Mouse (Mus musculus) MEL (cell line): ENCODE measurements around the gene Vps18. TPM values are rescaled to one million over a fixed set of nuclear protein-coding genes. Genes with fewer than 3 reads are reported as not detected.

Source experiments
- DNase-seq: peaks from one replicate; pipeline ENCODE4 v3.0.0; 2011; ENCODE audit warnings: low read depth, low spot score
- H3K27ac ChIP-seq: 2 replicates; pipeline ENCODE4 v1.5.1; 2012; ENCODE audit warnings: low read depth, mild to moderate bottlenecking, control low read depth, low read length, moderate library complexity; ENCODE audit not compliant: control insufficient read depth
- H3K27me3 ChIP-seq, 2 experiments: fragments of 150-350 bp in 1 of 2; sonication (generic) in 1 of 2; 2 replicates each; pipeline ENCODE4 v1.6.1; 2012; ENCODE audit warnings: low read length in 2 of 2, mild to moderate bottlenecking in 2 of 2, improper control_type of control experiment in 1 of 2, moderate library complexity in 1 of 2; ENCODE audit not compliant: insufficient read depth in 2 of 2, control insufficient read depth in 1 of 2
- H3K36me3 ChIP-seq, 2 experiments: 2 replicates each; pipeline ENCODE4 v1.6.1; 2012 to 2014; ENCODE audit warnings: low read length in 2 of 2, improper control_type of control experiment in 1 of 2, inconsistent platforms in 1 of 2, mild to moderate bottlenecking in 1 of 2; ENCODE audit not compliant: insufficient read depth in 2 of 2, control insufficient read depth in 1 of 2
- H3K4me1 ChIP-seq, 2 experiments: fragments of 150-350 bp in 1 of 2; sonication (generic) in 1 of 2; 2 replicates each; pipeline ENCODE4 v1.6.1; 2012; ENCODE audit warnings: low read length in 2 of 2, improper control_type of control experiment in 1 of 2, mild to moderate bottlenecking in 1 of 2; ENCODE audit not compliant: insufficient read depth in 2 of 2, control insufficient read depth in 1 of 2
- H3K4me3 ChIP-seq, 2 experiments: fragments of 150-350 bp in 1 of 2; sonication (generic) in 1 of 2; 2 replicates each; pipeline ENCODE4 v1.5.1; 2012; ENCODE audit warnings: low read depth in 2 of 2, low read length in 2 of 2, mild to moderate bottlenecking in 2 of 2, moderate library complexity in 2 of 2, control low read depth in 1 of 2, improper control_type of control experiment in 1 of 2; ENCODE audit not compliant: control insufficient read depth in 1 of 2, insufficient read depth in 1 of 2
- H3K79me2 ChIP-seq: 2 replicates; pipeline ENCODE4 v1.6.1; 2012; ENCODE audit warnings: mild to moderate bottlenecking, low read length, moderate library complexity; ENCODE audit not compliant: control insufficient read depth, poor library complexity, insufficient read depth
- H3K9ac ChIP-seq: 2 replicates; pipeline ENCODE4 v1.6.1; 2012; ENCODE audit warnings: low read depth, mild to moderate bottlenecking, control low read depth, low read length, moderate library complexity; ENCODE audit not compliant: control insufficient read depth, poor library complexity, severe bottlenecking
- H3K9me3 ChIP-seq: fragments of 150-350 bp; sonication (generic); replicated peaks from 2 replicates; pipeline ENCODE4 v1.6.1; 2012; ENCODE audit warnings: mild to moderate bottlenecking, low read length, improper control_type of control experiment, moderate library complexity; ENCODE audit not compliant: insufficient read depth
- BHLHE40 ChIP-seq: IDR thresholded peaks from 2 replicates; pipeline ENCODE4 v1.6.1; 2012; ENCODE audit warnings: low read depth, mild to moderate bottlenecking, inconsistent platforms, low read length, improper control_type of control experiment, borderline replicate concordance
- CHD2 ChIP-seq: IDR thresholded peaks from 2 replicates; pipeline ENCODE4 v1.6.1; 2011; ENCODE audit warnings: low read length, improper control_type of control experiment
- CTCF ChIP-seq, 3 experiments: IDR thresholded peaks in 2 of 3; conservative IDR thresholded peaks in 1 of 3; 2 replicates each; pipeline ENCODE4 v1.5.1; 2011 to 2012; ENCODE audit warnings: low read length in 3 of 3, low read depth in 2 of 3, mild to moderate bottlenecking in 2 of 3, improper control_type of control experiment in 1 of 3, inconsistent platforms in 1 of 3, mixed read lengths in 1 of 3, moderate library complexity in 1 of 3; ENCODE audit not compliant: control insufficient read depth in 1 of 3, insufficient read depth in 1 of 3, poor library complexity in 1 of 3, severe bottlenecking in 1 of 3
- E2F4 ChIP-seq: IDR thresholded peaks from 2 replicates; pipeline ENCODE4 v1.6.1; 2011; ENCODE audit warnings: low read depth, low read length, improper control_type of control experiment, borderline replicate concordance
- ELF1 ChIP-seq: IDR thresholded peaks from 2 replicates; pipeline ENCODE4 v1.6.1; 2014; ENCODE audit warnings: low read depth, mild to moderate bottlenecking, inconsistent platforms, low read length, improper control_type of control experiment, moderate library complexity
- EP300 ChIP-seq, 2 experiments: IDR thresholded peaks; 2 replicates each; pipeline ENCODE4 v1.6.1; 2011; ENCODE audit warnings: improper control_type of control experiment in 2 of 2, low read length in 2 of 2, low read depth in 1 of 2, mild to moderate bottlenecking in 1 of 2
- ETS1 ChIP-seq: IDR thresholded peaks from 2 replicates; pipeline ENCODE4 v1.6.1; 2012; ENCODE audit warnings: low read depth, mild to moderate bottlenecking, inconsistent platforms, low read length, improper control_type of control experiment, moderate library complexity
- GABPA ChIP-seq: IDR thresholded peaks from 2 replicates; pipeline ENCODE4 v1.6.1; 2012; ENCODE audit warnings: low read depth, mild to moderate bottlenecking, inconsistent platforms, low read length, improper control_type of control experiment, moderate library complexity
- GATA1 ChIP-seq: IDR thresholded peaks from 2 replicates; pipeline ENCODE4 v1.6.1; 2011; ENCODE audit warnings: low read depth, low read length, improper control_type of control experiment
- JUND ChIP-seq: IDR thresholded peaks from 2 replicates; pipeline ENCODE4 v1.6.1; 2011; ENCODE audit warnings: low read depth, mild to moderate bottlenecking, improper control_type of control experiment, low read length
- MAFK ChIP-seq: IDR thresholded peaks from 2 replicates; pipeline ENCODE4 v1.6.1; 2011; ENCODE audit warnings: low read depth, mild to moderate bottlenecking, low read length, improper control_type of control experiment, borderline replicate concordance
- MAX ChIP-seq: IDR thresholded peaks from 2 replicates; pipeline ENCODE4 v1.6.1; 2011; ENCODE audit warnings: low read length, improper control_type of control experiment
- MAZ ChIP-seq: IDR thresholded peaks from 2 replicates; pipeline ENCODE4 v1.6.1; 2012; ENCODE audit warnings: low read depth, mild to moderate bottlenecking, inconsistent platforms, low read length, improper control_type of control experiment
- MEF2A ChIP-seq: IDR thresholded peaks from 2 replicates; pipeline ENCODE4 v1.6.1; 2014; ENCODE audit warnings: low read depth, mild to moderate bottlenecking, inconsistent platforms, low read length, improper control_type of control experiment; ENCODE audit not compliant: poor library complexity, insufficient replicate concordance, severe bottlenecking; ENCODE audit errors: extremely low read depth
- MYB ChIP-seq: IDR thresholded peaks from 2 replicates; pipeline ENCODE4 v1.6.1; 2011; ENCODE audit warnings: mild to moderate bottlenecking, low read depth, low read length, improper control_type of control experiment
- MYC ChIP-seq: IDR thresholded peaks from 2 replicates; pipeline ENCODE4 v1.6.1; 2011; ENCODE audit warnings: low read depth, mild to moderate bottlenecking, low read length, improper control_type of control experiment, moderate library complexity
- NELFE ChIP-seq: IDR thresholded peaks from 2 replicates; pipeline ENCODE4 v1.6.1; 2011; ENCODE audit warnings: low read depth, low read length, improper control_type of control experiment
- NRF1 ChIP-seq: IDR thresholded peaks from 2 replicates; pipeline ENCODE4 v1.6.1; 2014; ENCODE audit warnings: low read depth, mild to moderate bottlenecking, inconsistent platforms, low read length, improper control_type of control experiment, moderate library complexity; ENCODE audit not compliant: poor library complexity, insufficient read depth, severe bottlenecking
- POLR2A ChIP-seq, 2 experiments: IDR thresholded peaks; 2 replicates each; pipeline ENCODE4 v1.6.1; 2011 to 2012; ENCODE audit warnings: low read length in 2 of 2, mild to moderate bottlenecking in 2 of 2, control low read depth in 1 of 2, improper control_type of control experiment in 1 of 2, low read depth in 1 of 2, moderate library complexity in 1 of 2; ENCODE audit not compliant: control insufficient read depth in 1 of 2, insufficient read depth in 1 of 2, poor library complexity in 1 of 2
- RCOR1 ChIP-seq: IDR thresholded peaks from 2 replicates; pipeline ENCODE4 v1.6.1; 2012; ENCODE audit warnings: low read depth, mild to moderate bottlenecking, inconsistent platforms, low read length, improper control_type of control experiment
- SIN3A ChIP-seq: IDR thresholded peaks from 2 replicates; pipeline ENCODE4 v1.6.1; 2012; ENCODE audit warnings: low read length, improper control_type of control experiment, inconsistent platforms
- TCF12 ChIP-seq: IDR thresholded peaks from 2 replicates; pipeline ENCODE4 v1.6.1; 2014; ENCODE audit warnings: low read depth, mild to moderate bottlenecking, inconsistent platforms, low read length, improper control_type of control experiment, moderate library complexity
- USF1 ChIP-seq: IDR thresholded peaks from 2 replicates; pipeline ENCODE4 v1.6.1; 2014; ENCODE audit warnings: low read depth, mild to moderate bottlenecking, inconsistent platforms, low read length, improper control_type of control experiment, moderate library complexity
- polyA plus RNA-seq, 2 experiments: library from polyadenylated mRNA; stranded (reverse) in 1 of 2; unstranded in 1 of 2; fragments of >175 nt in 1 of 2; fragments of >200 nt in 1 of 2; gene quantifications; 2 replicates each; pipeline versions ENCODE4 v1.2.1 to v1.2.4; 2012; ENCODE audit warnings: low replicate concordance in 2 of 2, low read depth in 1 of 2; ENCODE audit not compliant: insufficient read length in 2 of 2, insufficient read depth in 1 of 2, missing spikeins in 1 of 2
- total RNA-seq: library from RNA; depleted of rRNA; stranded (reverse); fragments of 300-350 nt; gene quantifications from 2 replicates; pipeline ENCODE4 v1.2.3, GENCODE M21; 2012

Gene Vps18
- total and polyA plus RNA-seq, 3 experiments: 28.0 to 30.4 TPM; not detected in 1

GRCm38 (mm10) chr2:119263813-119264212, 24.7 kb upstream of the Vps18 start:
- peak; percentile 35 for DNase-seq
- Histone ChIP-seq H3K9ac (no peak overlapping the region), H3K27ac (no peak overlapping the region)

GRCm38 (mm10) chr2:119270286-119270642, 18.3 kb upstream of the Vps18 start:
- Histone ChIP-seq H3K4me3 (no peak overlapping the region), H3K79me2 (no peaks in the 10 kb centered on the region), H3K9ac (no peak overlapping the region), H3K4me1 (peaks cover 0 to 2% of the 10 kb centered on the region in 2 experiments; a peak in 2 of 4 replicates), H3K27ac (no peak overlapping the region), H3K36me3 (no peaks in the 10 kb centered on the region), H3K27me3 (peaks cover 10 to 13% of the 10 kb centered on the region in 2 experiments), H3K9me3 (no peaks in the 10 kb centered on the region)
- TF ChIP-seq NRF1 (no peak), GABPA (no peak), E2F4 (no peak), CTCF (IDR thresholded peaks at IDR 0.05 in 2 of 3, conservative IDR thresholded peaks at IDR 0.05 in 1 of 3; ENCODE audit: control insufficient read depth in 1 of 3, insufficient read depth in 1 of 3, low read depth in 2 of 3, low read length in 3 of 3, poor library complexity in 1 of 3, severe bottlenecking in 1 of 3) (no peak), POLR2A (IDR thresholded peaks at IDR 0.05; ENCODE audit: control insufficient read depth in 1 of 2, insufficient read depth in 1 of 2, low read depth in 1 of 2, low read length in 2 of 2, poor library complexity in 1 of 2) (no peak), ELF1 (no peak), USF1 (no peak), MAX (no peak), NELFE (no peak), JUND (no peak), MEF2A (no peak), TCF12 (no peak), MYB (no peak), RCOR1 (no peak), CHD2 (no peak)
- no peak for DNase-seq

More at GRCm38 (mm10) chr2:119263813-119264212, 24.7 kb upstream of the Vps18 start:
- peaks cover 0 to 6% of the 10 kb centered on the region in 2 experiments; a peak in 1 of 4 replicates for H3K36me3 ChIP-seq
- H3K4me1 ChIP-seq: peaks cover 4 to 17% of the 10 kb centered on the region in 2 experiments; a peak in 3 of 4 replicates
- H3K79me2 ChIP-seq: no peaks in the 10 kb centered on the region
- H3K4me3 ChIP-seq: no peak overlapping the region
- no peaks in the 10 kb centered on the region; a peak in 2 of 4 replicates for H3K27me3 ChIP-seq
- TF ChIP-seq BHLHE40: peak; percentile 41; the same call in 1 of the 2 replicates
- TF ChIP-seq MAZ: no peak
- TF ChIP-seq E2F4: no peak
- TF ChIP-seq JUND: peak; percentile 77; the same call in 1 of the 2 replicates
- TF ChIP-seq ETS1: peak; percentile 69
- peak; percentile 28 to 51; a peak in 1 of 4 replicates for TF ChIP-seq EP300 (IDR thresholded peaks at IDR 0.05; ENCODE audit: low read depth in 1 of 2, low read length in 2 of 2)
- TF ChIP-seq USF1: no peak
- TF ChIP-seq MYC: 0 out of 2 replicates have a peak, but pooled peaks have one; percentile 59
- peak; percentile 31; the same call in 1 of the 2 replicates for TF ChIP-seq MAX
- TF ChIP-seq GATA1: peak; percentile 60
- TF ChIP-seq MAFK: no peak
- no peak for TF ChIP-seq SIN3A
- TF ChIP-seq NELFE: no peak
- 0 out of 2 replicates have a peak, but pooled peaks have one; percentile 31 for TF ChIP-seq RCOR1
- H3K9me3 ChIP-seq: no peaks in the 10 kb centered on the region
